Mouse (Mus musculus): ENCODE measurements around the gene Amdhd2. TPM values are rescaled to one million over a fixed set of nuclear protein-coding genes. Genes with fewer than 3 reads are reported as not detected.

The Amdhd2 gene
- polyA plus RNA-seq (2014; fragmentation: Illumina TruSeq; extraction: RNeasy Lipid Tissue Mini Kit (QIAGEN cat#74804); ENCODE audit: low read depth, low replicate concordance) = 1.0 TPM

DNA sequence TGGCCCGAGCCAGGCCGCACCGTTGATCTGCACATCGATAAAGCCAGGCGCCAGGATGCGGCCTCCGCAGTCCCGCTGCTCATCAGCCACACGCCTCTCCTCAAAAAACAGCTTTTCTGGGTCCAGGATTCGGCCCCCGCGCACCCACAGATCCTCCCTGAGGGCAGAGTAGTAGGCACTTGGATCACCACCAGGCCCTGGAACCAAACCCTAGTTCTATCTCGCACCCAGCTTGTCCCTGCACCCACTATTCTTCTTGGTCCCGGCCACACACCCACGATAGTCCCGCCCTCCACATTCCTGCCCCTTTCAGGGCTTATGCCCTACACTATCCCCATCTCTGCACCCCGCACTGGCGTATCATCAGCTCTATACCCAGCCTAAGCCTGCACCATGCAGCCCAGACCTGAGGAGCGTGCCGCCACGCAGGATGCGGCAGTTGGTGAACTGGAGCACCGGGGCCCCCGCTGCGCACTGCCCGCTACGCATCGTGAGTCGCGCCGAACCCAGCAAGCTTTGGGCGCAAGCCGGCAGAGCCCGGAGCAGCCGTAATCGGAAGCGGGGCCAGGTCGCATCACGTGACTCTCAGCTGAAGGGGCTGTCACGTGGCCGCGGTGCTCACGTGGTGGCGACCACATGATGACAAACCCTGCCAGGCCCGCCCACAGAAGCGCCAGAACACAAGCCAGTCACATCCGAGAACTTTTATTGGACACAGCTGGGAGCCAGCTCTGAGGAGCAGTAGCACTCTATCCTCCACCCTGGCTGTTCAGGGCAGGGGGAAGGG lies at the start of gene Amdhd2:
Amdhd2 (minus strand) TSS at position 591 of the 787 bp plus-strand sequence.

DNA sequence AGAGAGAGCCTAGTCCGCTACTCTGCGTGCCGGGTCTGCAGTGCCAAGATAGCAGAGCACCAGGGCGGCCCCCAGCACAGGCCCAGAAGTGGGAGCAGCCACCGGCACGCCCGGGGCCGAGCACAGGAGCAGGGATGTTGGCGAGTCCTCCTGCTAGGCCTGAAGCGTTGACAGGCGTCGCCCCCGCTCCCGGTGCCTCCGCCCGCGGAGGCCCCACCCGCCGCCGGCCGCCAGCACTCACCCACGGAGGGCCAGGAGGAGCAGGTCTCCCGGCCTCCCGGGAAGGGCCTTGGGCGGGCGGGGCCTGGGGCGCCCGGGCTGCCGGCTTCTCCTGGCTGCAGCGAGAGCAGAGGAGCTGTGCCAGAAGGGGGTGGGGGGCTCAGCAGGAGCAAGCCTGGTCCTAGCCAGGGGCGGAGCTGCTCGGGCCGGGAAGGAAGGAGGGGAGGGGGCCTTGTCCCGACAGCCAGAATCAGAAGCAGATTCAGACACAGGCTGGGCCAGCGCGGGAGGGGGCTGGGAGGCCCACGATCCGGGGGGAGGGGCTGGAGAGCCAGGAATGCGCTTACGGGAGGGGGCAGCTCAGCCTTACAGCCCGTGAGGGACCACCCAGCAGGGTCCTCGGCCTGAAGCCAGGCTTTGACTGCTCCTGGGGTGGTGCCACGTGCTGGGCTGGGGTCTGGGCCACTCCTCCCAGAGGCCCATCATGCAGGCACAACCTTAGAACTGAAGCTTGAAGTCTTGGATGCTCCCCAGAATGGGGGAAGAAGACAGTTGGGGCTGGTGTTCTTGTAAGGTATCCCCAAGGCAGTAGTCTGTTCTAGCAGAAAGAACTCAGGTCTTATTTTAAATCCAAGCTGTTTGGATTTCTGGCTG lies 45.7 kb upstream of the Amdhd2 start, which contains the start of gene Ntn3:
Ntn3 (minus strand) TSS at position 489 of the 873 bp plus-strand sequence.

DNA sequence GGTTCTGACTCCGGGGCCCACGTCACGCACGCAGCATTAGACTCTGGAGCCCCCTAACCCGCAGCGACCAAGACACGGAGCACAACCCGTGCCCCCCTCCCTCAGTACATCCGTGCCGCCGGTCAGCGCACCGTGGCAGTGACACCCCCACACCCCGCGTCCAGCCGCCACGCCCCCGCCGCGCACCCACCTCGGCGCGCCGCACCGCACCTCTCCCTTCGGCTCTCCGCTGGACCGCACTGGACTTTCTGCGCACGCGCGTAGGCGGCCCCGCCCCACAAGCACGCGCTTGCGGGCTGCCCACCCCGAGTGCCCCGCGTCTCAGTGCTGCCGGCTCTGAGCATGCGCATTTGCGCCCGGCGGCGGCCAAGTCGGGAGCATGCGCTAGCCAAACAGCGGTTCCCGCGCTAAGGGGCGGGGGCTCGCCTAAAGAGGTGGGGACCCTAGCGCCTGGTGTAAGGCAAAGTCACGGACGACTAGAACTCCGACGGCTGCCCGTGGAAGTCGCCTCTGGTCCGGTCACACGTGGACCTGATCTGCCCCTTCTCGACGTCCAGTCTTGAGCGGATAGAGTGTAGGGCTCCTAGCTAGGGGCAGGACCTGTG lies 41.8 kb upstream of the Amdhd2 start, which contains the start of gene Tbc1d24:
Tbc1d24 (minus strand) TSS at position 279 of the 605 bp plus-strand sequence.

DNA sequence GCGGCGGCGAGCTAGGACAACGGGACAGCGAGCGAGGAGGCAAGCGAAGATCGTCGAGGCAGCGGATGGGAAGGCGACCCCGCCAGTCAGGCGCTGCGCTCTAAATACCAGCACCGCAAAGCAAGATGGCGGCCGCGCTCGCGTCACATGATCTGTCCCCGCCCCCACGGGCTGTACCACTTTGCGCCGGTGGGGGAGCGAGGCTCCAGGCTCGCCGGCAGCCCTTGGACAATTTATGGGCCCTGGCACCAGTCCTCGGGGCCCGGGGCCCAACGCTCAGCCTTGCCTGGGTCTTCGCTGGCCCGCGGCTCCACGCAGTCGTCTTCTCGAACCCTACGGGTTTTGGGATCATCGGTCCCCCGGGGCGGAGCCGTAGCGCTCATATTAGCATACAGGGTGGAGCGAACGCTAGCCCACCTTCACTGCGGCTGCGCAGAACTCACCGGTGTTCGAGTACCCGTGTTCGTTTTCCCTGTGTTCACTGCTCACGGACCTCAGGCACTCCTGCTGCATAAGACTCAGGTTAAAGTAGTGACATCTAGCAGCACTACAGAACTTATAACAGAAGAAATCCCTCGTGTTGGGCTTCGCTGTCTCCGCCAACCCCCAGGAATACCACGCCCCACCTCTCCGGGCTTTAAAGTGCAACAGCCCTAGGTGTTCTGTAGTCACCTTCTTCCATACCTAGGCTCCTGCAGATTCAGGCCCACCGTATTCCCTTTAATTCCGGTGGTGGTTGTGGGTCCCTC lies 5.9 kb upstream of the Amdhd2 start, which contains the start of gene Atp6v0c:
Atp6v0c (minus strand) TSS at position 386 of the 749 bp plus-strand sequence.

DNA sequence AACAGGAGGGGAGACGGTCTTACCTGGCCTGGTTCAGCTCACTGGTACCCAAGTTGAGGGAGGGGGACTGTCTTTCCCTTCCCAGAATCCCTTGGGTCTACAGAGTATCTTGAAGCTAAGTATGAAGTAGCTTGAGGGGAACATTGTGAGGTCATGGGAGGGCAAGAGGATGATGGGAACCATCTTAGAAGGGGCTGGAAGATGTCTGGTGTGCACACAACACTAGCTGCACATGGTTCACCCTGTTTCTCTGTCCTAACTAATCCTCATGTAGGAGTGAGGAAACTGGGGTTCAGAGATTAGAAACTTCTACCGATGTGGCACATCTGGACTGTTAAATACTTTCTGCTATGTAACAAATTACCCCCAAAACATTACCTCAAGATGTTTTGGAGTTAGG lies 12.7 kb downstream of the Amdhd2 start, which contains the start of gene Pdpk1:
Pdpk1 (minus strand) TSS at position 101 of the 400 bp plus-strand sequence.

Other genes starting within 250 kb of the Amdhd2 start
- gene Dcpp3, start 246.3 kb downstream of the Amdhd2 start, polyA plus RNA-seq (2014; fragmentation: Illumina TruSeq; extraction: RNeasy Lipid Tissue Mini Kit (QIAGEN cat#74804); ENCODE audit: low read depth, low replicate concordance) = not detected
- not detected for gene Sbp, start 222.1 kb downstream of the Amdhd2 start, polyA plus RNA-seq (2014; fragmentation: Illumina TruSeq; extraction: RNeasy Lipid Tissue Mini Kit (QIAGEN cat#74804); ENCODE audit: low read depth, low replicate concordance)
- not detected for gene Sbpl, start 208.5 kb downstream of the Amdhd2 start, polyA plus RNA-seq (2014; fragmentation: Illumina TruSeq; extraction: RNeasy Lipid Tissue Mini Kit (QIAGEN cat#74804); ENCODE audit: low read depth, low replicate concordance)
- gene Prss30, start 183.2 kb downstream of the Amdhd2 start, polyA plus RNA-seq (2014; fragmentation: Illumina TruSeq; extraction: RNeasy Lipid Tissue Mini Kit (QIAGEN cat#74804); ENCODE audit: low read depth, low replicate concordance) = not detected
- not detected for gene Prss22, start 165.7 kb downstream of the Amdhd2 start, polyA plus RNA-seq (2014; fragmentation: Illumina TruSeq; extraction: RNeasy Lipid Tissue Mini Kit (QIAGEN cat#74804); ENCODE audit: low read depth, low replicate concordance)
- not detected for gene Prss27, start 125.6 kb downstream of the Amdhd2 start, polyA plus RNA-seq (2014; fragmentation: Illumina TruSeq; extraction: RNeasy Lipid Tissue Mini Kit (QIAGEN cat#74804); ENCODE audit: low read depth, low replicate concordance)
- 19.8 TPM for gene Kctd5, start 90.3 kb downstream of the Amdhd2 start, polyA plus RNA-seq (2014; fragmentation: Illumina TruSeq; extraction: RNeasy Lipid Tissue Mini Kit (QIAGEN cat#74804); ENCODE audit: low read depth, low replicate concordance)
- gene Pdpk1, start 12.8 kb downstream of the Amdhd2 start, polyA plus RNA-seq (2014; fragmentation: Illumina TruSeq; extraction: RNeasy Lipid Tissue Mini Kit (QIAGEN cat#74804); ENCODE audit: low read depth, low replicate concordance) = 45.9 TPM
- gene Atp6v0c, start 5.9 kb upstream of the Amdhd2 start, polyA plus RNA-seq (2014; fragmentation: Illumina TruSeq; extraction: RNeasy Lipid Tissue Mini Kit (QIAGEN cat#74804); ENCODE audit: low read depth, low replicate concordance) = 120 TPM
- gene Tbc1d24, start 41.8 kb upstream of the Amdhd2 start, polyA plus RNA-seq (2014; fragmentation: Illumina TruSeq; extraction: RNeasy Lipid Tissue Mini Kit (QIAGEN cat#74804); ENCODE audit: low read depth, low replicate concordance) = 5.7 TPM
- gene Ntn3, start 45.8 kb upstream of the Amdhd2 start, polyA plus RNA-seq (2014; fragmentation: Illumina TruSeq; extraction: RNeasy Lipid Tissue Mini Kit (QIAGEN cat#74804); ENCODE audit: low read depth, low replicate concordance) = not detected
- gene Tedc2, start 57.1 kb upstream of the Amdhd2 start, polyA plus RNA-seq (2014; fragmentation: Illumina TruSeq; extraction: RNeasy Lipid Tissue Mini Kit (QIAGEN cat#74804); ENCODE audit: low read depth, low replicate concordance) = 1.6 TPM
- gene Ccnf, start 87.7 kb upstream of the Amdhd2 start, polyA plus RNA-seq (2014; fragmentation: Illumina TruSeq; extraction: RNeasy Lipid Tissue Mini Kit (QIAGEN cat#74804); ENCODE audit: low read depth, low replicate concordance) = not detected
- gene Abca17, start 187.3 kb upstream of the Amdhd2 start, polyA plus RNA-seq (2014; fragmentation: Illumina TruSeq; extraction: RNeasy Lipid Tissue Mini Kit (QIAGEN cat#74804); ENCODE audit: low read depth, low replicate concordance) = 0.53 TPM
- 18.1 TPM for gene Abca3, start 188.2 kb upstream of the Amdhd2 start, polyA plus RNA-seq (2014; fragmentation: Illumina TruSeq; extraction: RNeasy Lipid Tissue Mini Kit (QIAGEN cat#74804); ENCODE audit: low read depth, low replicate concordance)

All from kidney, adult 10 weeks (tissue).